Mouse (Mus musculus) right cerebral cortex, postnatal 10 days (tissue): ENCODE results near the gene Nf1.

Experiments used
- DNase-seq, 2 experiments: peaks; one replicate each; pipeline ENCODE4 v3.0.0; 2021; ENCODE audit warnings: low spot score in 2 of 2

The Nf1 gene

GRCm38 (mm10) chr11:79527739-79528384 is 188.4 kb downstream of the Nf1 start:
- no peak for DNase-seq

DNA sequence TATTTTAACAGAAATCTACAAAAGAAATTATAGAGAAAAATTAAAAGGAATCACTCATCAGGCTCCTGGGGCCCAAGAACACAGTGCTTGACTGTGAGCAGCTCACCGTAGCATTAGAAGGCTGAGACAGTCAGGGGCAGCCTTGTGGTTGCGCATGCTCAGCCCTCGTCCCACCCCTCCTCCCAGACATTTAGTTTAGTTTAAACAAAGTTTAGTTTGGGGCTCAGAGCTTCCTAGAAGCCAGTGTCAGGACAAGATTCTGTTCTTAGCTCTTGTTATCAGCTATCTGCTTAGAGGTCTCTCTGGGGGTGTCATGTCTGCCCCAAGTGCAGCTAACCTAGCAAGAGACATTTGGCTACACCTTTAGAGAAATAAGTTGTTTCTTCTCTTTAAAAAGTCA is 189.1 kb downstream of the Nf1 start:
- DNase-seq = no peak

GRCm38 (mm10) chr11:79529226-79529625 is 189.7 kb downstream of the Nf1 start:
- DNase-seq = no peak

DNA sequence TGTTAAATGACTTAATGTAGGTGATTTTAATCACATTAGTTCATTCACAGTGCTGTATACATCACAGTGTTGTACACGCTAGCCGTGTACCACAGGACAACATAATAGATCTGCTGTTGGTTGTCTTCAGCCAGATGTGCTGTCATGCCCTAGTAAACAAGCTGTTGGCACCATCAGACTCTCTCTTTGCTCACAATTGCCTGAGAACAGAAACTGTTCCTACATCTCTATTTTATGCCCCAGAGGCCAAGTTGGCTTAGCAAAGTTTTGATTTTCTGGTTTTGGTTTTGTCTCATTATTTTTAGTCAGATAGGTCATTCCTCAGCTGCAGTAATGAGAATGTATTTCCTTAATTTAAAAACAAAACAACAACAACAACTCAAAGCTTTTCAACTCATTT is 190.2 kb downstream of the Nf1 start:
- no peak for DNase-seq

DNA sequence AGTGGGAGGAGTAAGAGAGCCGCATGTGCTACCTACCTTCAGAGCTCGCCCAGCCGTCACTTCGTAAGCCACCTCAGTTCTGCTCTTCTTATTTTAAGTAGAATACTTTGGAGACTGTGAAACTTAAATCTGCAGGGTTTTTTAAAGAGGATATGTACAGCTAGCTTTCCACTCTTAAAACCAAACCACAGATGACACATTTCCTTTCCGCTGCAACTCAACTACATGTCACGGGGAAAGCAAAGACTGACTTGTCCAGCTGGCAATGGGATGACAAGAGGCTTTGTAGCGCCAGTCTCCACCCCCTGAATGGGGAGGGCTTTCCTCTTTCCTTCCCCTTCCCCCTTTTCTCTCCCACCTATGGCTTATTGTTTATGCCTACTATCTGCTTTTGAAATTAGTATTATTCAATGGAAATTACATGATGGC is 190.9 kb downstream of the Nf1 start, which contains the start of the genes Evi2 and Evi2a:
Evi2 (minus strand) TSS at position 257 of the 429 bp plus-strand sequence.
Evi2a (minus strand) TSS at position 277 of the 429 bp plus-strand sequence.
- no peak for DNase-seq

DNA sequence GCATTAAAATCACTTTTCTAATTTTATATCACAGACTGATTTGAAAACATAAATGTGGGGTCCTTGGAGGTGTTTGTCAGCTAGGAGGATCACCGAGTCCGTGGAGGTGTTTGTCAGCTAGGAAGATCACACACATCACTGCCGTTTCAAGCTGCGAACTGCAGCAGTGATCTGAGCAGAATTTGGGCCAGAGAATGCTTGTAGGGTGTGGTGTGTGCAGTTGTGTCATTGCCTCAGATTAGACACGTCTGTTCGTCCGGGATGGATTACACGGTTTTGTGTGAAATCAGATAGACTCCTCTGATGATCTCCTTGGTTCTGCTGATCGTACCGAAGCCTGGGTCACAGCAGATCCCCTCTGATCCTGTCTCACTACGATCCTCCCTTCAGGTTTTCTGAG is 191.3 kb downstream of the Nf1 start:
- no peak for DNase-seq

DNA sequence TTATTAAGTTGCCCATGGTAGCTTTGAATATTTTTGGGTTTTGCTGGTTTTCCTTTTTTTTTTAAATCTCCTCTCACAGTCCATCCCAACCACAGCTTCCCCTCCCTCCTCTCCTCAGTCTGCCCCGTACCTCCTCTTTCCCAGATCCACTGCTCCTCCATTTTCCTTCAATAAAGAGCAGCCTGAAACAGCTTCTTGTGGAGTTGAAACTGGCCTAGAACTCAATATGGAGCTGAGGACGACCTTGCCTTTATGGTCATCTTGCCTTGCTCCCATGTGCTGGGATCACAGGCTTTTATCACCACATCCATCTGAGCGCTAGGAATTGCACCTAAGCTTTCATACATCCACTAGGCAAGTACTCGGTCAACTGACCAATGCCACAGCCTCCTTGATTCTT is 192.0 kb downstream of the Nf1 start:
- no peak for DNase-seq

- no peak for DNase-seq
These were observed 193.8 kb downstream of the Nf1 start for GRCm38 (mm10) chr11:79533311-79533710.

GRCm38 (mm10) chr11:79533950-79534690 is 194.6 kb downstream of the Nf1 start:
- no peak for DNase-seq

DNA sequence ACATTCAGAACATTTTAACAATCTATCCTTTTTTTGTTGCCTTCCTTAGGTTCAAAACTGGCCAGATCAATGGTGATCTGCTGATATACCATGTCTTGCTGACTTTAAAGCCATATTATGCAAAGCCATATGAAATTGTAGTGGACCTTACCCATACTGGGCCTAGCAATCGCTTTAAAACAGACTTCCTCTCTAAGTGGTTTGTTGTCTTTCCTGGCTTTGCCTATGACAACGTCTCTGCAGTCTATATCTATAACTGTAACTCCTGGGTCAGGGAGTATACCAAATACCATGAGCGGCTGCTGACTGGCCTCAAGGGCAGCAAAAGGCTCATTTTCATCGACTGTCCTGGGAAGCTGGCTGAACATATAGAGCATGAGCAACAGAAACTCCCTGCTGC is 196.1 kb downstream of the Nf1 start:
- no peak for DNase-seq

- no peak for DNase-seq
These were observed 196.8 kb downstream of the Nf1 start for GRCm38 (mm10) chr11:79536293-79536692.

- DNase-seq = no peak
These were observed 213.1 kb downstream of the Nf1 start for GRCm38 (mm10) chr11:79552622-79553021.

GRCm38 (mm10) chr11:79560536-79560935 is 221.0 kb downstream of the Nf1 start:
- DNase-seq = no peak

- DNase-seq = no peak
These were observed 224.0 kb downstream of the Nf1 start for GRCm38 (mm10) chr11:79563493-79563892.

DNA sequence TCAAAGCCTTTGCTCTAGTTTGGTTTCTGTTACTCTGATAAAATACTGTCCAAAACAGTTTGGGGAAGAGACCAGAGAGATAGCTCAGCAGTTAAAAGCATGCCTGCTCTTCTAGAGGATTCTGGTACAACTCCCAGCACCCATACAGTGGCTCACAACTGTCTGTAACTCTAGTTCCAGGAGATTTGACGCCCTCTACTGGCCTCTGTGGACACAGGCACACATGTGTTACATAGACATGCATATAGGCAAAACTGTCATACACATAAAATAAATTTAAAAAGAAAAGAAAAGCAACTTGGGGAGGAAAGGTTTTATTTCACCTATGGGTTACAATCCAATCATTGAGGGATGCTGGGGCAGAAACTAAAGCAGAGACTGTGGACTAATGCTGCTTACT is 227.5 kb downstream of the Nf1 start:
- DNase-seq = no peak

GRCm38 (mm10) chr11:79568197-79568911 is 228.9 kb downstream of the Nf1 start:
- DNase-seq = no peak

GRCm38 (mm10) chr11:79570319-79570718 is 230.8 kb downstream of the Nf1 start:
- no peak for DNase-seq

- no peak for DNase-seq
These were observed 234.3 kb downstream of the Nf1 start for GRCm38 (mm10) chr11:79573836-79574235.

- DNase-seq = no peak
These were observed 236.0 kb downstream of the Nf1 start for GRCm38 (mm10) chr11:79575383-79576073.

DNA sequence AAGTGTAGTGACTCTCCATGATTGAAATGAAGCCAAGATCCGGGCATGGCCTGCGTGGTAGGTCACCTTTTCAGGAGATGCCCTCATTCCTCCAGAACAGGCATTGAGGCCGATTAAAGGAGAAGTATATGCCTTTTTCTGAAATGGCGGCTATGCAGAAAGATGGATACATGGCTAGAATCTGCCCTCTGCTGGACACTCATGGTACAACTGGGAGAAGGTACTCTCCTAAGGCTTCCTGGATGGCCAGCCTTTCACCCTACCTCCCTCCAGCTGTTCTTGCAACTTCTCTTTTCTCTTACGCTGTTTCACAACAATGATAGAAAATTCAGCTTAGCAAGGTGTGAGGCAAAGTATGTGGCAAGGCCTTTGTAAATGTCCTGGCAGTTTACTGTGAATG is 238.2 kb downstream of the Nf1 start:
- peak; percentile 85 to 88 for DNase-seq

DNA sequence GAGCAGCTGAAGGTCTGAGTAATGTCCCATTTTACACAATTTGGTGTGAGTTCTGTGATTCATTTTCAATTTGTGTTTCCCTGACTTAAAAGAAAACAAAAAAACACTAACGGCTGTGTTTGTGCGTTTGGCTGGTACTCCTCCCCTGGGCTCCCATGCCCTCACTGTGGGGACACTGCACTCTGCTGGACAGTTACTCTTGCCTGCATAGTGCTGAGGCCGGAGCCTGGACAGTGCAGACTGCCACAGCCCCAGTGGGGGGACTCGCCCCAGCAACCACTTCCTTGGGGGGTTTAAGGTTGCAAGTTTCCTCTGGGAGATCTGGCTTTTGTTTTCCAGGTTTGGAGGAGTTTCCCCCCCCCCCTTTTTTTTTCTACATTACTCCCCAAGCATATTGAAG is 241.2 kb downstream of the Nf1 start:
- DNase-seq = no peak

DNA sequence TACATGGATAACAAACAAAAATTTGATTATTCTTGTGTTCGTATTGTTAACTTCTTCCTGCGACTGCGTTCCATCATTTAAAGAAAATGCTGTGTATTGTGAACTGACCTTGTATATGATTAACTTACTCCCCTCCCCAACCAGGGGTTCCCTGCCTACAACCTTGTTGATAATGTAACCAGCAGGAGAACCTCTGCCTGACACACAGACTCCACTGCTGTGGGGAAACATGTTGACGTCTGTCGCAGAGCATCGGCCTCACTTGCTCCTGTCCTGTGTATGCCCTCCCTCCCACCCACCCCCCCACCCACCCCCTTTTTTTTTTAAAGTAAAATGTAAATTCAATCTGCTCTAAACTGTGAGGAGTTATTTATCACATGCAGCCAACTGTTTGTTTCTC is 241.8 kb downstream of the Nf1 start:
- DNase-seq = no peak
